Mouse (Mus musculus): ENCODE measurements around the gene Tmem14a.

DNA sequence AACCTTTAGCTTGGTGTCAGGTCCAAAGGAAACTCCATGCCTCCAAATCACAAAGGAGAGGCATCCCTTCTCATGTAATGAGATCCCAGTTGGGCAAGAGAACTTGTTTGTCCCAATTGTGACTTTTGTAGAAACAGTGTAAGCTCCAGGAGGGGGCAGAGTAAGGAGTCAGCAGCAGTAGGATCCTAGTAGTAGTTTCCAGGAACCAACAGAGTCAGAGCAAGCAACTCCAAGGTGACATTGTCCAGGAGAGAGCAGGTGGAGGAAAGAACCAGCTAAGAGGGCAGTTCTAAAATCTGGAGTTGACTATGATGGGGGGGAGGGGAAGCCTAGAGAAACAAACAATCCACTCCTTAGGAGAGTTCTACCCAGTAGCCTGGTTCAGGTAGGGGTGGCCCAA, 29.5 kb downstream of the Tmem14a start:
- TF ChIP-seq CTCF (IDR thresholded peaks at IDR 0.05; ENCODE audit: extremely low read depth, insufficient read depth, insufficient read length, insufficient replicate concordance) (no peak), POLR2A (IDR thresholded peaks at IDR 0.05; ENCODE audit: low read depth, low read length) (no peak)
